15 mouse cellular contexts compared by ENCODE assay signal in the genomic region with DNA sequence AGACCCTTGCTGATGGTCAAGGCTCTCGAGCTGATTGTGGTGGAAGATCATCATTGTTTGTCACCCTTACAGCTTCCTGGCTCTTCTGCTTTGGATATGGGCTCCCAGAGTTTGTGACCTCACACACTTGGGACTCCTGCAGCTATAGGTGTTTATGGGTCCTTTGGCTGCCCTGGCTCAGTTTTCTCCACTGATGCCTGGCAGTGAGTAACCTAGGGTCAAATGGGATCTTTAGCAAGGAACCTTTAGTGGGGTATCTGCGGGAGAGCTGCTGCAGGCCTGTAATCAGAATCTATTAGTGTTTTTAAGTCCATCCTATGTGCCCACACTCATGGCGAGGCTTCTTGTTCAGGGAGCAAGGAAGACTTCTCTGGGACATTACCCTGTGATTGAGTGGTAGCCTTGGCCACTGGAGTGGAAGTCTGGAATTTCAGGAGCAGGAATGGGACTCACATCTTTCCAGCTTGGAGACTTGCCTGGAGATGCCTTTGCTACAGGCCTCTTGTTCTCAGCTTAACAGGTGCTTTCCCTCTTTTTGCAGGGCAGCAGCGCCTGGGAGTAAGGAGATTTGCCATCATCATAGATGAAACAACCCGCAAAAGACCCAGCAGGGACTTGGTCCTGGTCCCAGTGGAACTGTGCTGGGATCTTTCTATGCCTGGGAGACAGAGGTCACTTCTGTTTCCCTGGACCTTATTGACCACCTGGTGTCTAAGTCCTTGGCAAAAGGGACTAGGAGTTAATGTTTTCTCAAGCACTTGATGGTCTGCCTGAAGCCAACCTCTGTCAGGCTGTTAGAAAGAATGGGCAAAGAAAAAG.
"Had no signal": no experiment of that assay in that cellular context is flagged by ENCODE, and none has a peak within 500 bp of the region (broad histone marks: within the 10 kb centered on the region; RNA-seq: fewer than 3 reads in every experiment).

No protein-coding gene starts in this region.

- H3K36me3 ChIP-seq: intestine, embryonic 15.5 days; limb, embryonic 10.5 days; liver, embryonic 15.5 days; neural tube, embryonic 13.5 days had no signal

- ATAC-seq: intestine, embryonic 15.5 days; midbrain, embryonic 16.5 days had no signal

- H3K27ac ChIP-seq: intestine, embryonic 15.5 days; limb, embryonic 10.5 days; liver, embryonic 15.5 days; macrophage; neural tube, embryonic 13.5 days had no signal

- H3K9ac ChIP-seq: intestine, embryonic 15.5 days; liver, embryonic 15.5 days; lung, embryonic 14.5 days; neural tube, embryonic 13.5 days had no signal

- DNase-seq: lung, embryonic 14.5 days; lung, postnatal 14 days; retina, postnatal 1 day; right cerebral cortex, postnatal 4 days; spleen, adult 18-20 months; thymus, postnatal 36 days had no signal

- H3K27me3 ChIP-seq: intestine, embryonic 15.5 days; liver, embryonic 15.5 days; megakaryocyte, embryonic 14.5 days; neural tube, embryonic 13.5 days had no signal

- H3K4me2 ChIP-seq: intestine, embryonic 15.5 days; liver, embryonic 11.5 days; liver, embryonic 15.5 days; lung, embryonic 14.5 days; midbrain, embryonic 11.5 days; neural tube, embryonic 13.5 days had no signal

- H3K4me3 ChIP-seq: intestine, embryonic 15.5 days; limb, embryonic 10.5 days; liver, embryonic 15.5 days; megakaryocyte, embryonic 14.5 days; neural tube, embryonic 13.5 days had no signal

- H3K4me1 ChIP-seq: intestine, embryonic 15.5 days; limb, embryonic 10.5 days; liver, embryonic 15.5 days; megakaryocyte, embryonic 14.5 days; neural tube, embryonic 13.5 days had no signal

- H3K9me3 ChIP-seq: intestine, embryonic 15.5 days; limb, embryonic 10.5 days; liver, embryonic 15.5 days had no signal
